Mouse (Mus musculus) bone marrow macrophage, adult 2 months (primary cell): Measurements from ENCODE around the gene Shank2.

Experiments
- CTCF ChIP-seq: IDR thresholded peaks from 2 replicates; pipeline ENCODE4 v1.5.1; 2012; ENCODE audit warnings: low read depth, mild to moderate bottlenecking, low read length, moderate library complexity
- POLR2A ChIP-seq: IDR thresholded peaks from 2 replicates; pipeline ENCODE4 v1.6.1; 2012; ENCODE audit warnings: mild to moderate bottlenecking, low read depth, low read length, borderline replicate concordance

GRCm38 (mm10) chr7:144316797-144317196 is 315.1 kb downstream of the Shank2 start:
- TF ChIP-seq CTCF, result no peak
- TF ChIP-seq POLR2A, result no peak
